Mouse (Mus musculus): ENCODE results near the gene Arhgef28.

DNA sequence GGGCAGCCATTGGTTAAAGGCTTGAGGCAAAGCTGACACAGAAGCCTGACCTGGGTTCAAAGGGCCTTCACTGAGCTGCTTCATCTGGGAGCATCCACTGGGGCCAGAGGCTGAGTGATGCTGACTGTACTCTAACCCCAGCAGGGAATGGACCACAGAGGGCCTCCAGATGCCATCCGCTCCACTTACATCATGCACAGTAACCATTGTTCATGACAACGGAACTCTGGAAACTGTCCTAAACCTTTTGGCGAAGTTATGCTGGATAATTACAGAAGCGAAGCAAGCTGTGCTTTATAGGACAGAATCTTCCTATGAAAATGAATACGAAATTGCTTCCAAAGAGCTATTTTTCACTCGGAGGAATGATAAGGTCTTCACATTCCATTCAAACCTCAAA is 219.5 kb downstream of the Arhgef28 start:
- no peak for TF ChIP-seq CTCF (IDR thresholded peaks at IDR 0.05; ENCODE audit: borderline replicate concordance, insufficient read depth, low read depth, low read length)
- no peak for TF ChIP-seq POLR2A (IDR thresholded peaks at IDR 0.05; ENCODE audit: borderline replicate concordance, insufficient read depth, low read length)
